Mouse (Mus musculus): Measurements from ENCODE around the gene Olfr1513.
"Not testable (repeated sequence)": the region's sequence is repeated elsewhere in the genome, so short reads cannot be mapped to it uniquely, and the experiment has no call there.

The Olfr1513 gene

GRCm38 (mm10) chr14:52310343-52310742, 45.9 kb downstream of the Olfr1513 start:
- DNase-seq = peak in 1 of 2 experiments; percentile 22

- no peak for DNase-seq
These were observed 50.1 kb downstream of the Olfr1513 start for GRCm38 (mm10) chr14:52306100-52306499.

GRCm38 (mm10) chr14:52304644-52305271, 51.5 kb downstream of the Olfr1513 start, which contains the start of gene Mettl3:
TSS of gene Mettl3 (minus strand) at chr14:52305128.
- DNase-seq = peak; percentile 90 to 92

- not testable (repeated sequence) for DNase-seq
These were observed 52.7 kb downstream of the Olfr1513 start for GRCm38 (mm10) chr14:52303517-52303916.

Data from cerebellum, postnatal 36 days (tissue).